Mouse (Mus musculus) B cell, adult (primary cell): Measurements from ENCODE around the gene Ddx25. TPM values are rescaled to one million over a fixed set of nuclear protein-coding genes. Genes with fewer than 3 reads are reported as not detected.

Experiments
- total RNA-seq: library from RNA; stranded (reverse); gene quantifications from 4 replicates; pipeline ENCODE4 v1.2.4, GENCODE M21; 2023; ENCODE audit not compliant: inconsistent age

Ddx25 gene
- 1.7 to 2.2 TPM (median 2.1 TPM) in 4 replicates for total RNA-seq

DNA sequence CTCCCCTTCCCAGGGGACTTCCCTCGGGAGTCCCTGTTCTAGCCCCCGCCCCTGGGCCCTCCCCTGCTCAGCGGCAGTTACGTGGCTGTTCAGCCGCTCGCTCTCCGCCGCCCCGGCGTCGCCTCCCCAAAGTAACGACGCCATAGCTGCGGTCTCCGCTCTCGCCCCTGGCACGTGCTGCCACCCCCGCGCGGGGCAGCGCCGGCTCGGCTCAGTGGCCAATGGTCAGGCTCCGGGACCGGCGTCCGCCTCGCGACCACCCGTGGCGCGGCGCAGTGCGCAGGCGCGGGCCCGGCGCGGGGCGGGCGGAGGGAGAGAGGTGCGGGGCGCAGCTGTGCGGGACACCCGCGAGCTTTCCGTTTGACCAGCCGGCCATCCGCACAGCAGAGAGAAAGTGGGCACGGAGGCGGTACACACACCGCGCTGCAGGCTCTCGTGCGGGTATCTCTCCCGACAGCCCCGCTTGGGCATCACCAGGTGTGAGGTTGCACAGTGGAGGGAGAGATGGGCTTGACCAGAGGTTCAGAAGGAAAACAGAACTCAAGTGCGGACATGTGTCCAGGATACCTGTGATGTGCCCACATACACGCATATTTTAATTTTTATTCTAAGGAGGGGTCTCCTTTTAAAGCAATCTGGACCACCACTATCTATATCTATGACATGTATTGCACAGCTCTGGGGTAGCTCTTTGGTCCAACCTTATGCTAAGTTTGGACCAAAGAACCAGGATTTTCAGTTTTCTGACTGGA lies at the start of gene Ddx25, which contains the start of gene Pus3:
Gene Ddx25 (minus strand): TSS at position 272 of the 752 bp plus-strand sequence.
Gene Pus3 (plus strand): TSS at position 339 of the 752 bp plus-strand sequence.

DNA sequence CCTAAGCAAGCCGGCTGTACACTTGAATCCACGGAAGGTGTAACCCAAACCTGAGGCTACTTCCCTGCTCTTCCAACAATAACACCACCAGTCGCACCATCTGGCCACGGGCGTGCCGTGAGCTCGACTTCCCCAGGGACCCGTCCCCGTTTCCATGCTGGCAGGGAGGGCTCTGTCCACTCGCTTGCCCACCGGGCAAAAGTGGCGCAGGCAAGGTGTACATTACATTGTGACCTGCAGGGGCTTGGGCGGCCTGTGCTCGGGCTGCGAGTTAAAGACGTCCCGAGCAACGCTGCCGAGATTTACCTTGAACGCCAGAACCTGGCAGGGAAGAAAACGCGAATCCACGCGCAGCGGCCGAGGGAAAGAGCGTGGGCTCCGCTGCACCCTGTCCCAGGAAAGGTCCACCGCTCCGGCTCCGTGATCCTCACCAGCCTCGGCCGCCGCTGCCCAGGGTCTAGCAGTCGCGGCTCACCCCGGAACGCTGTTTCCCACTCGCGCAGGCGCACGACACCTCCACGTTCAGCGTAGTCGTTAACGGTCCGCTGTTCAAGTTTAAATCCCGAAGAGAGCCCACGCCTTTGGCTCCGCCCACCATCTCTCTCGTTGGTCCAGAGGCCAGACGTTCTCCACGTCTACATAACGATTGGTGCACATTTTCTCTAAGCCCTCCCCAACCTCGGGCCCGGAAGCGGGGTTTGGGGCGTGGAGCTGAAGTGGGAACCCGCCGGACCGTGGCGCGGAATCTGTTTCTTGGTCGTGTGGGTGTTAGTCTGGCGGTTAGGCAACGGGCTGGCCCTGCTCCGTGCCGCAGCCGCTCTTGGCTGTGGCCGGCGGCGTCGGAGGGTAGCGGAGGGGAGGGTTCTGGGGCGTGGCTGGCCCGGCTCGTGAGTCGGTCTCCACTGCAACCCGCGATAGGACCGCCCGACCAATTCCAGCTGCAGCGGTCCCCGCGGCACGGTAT lies 11.5 kb upstream of the Ddx25 start, which contains the start of the genes Pate2 and Hyls1:
Gene Pate2 (plus strand): TSS at position 714 of the 964 bp plus-strand sequence.
Gene Hyls1 (minus strand): TSS at position 828 of the 964 bp plus-strand sequence.

DNA sequence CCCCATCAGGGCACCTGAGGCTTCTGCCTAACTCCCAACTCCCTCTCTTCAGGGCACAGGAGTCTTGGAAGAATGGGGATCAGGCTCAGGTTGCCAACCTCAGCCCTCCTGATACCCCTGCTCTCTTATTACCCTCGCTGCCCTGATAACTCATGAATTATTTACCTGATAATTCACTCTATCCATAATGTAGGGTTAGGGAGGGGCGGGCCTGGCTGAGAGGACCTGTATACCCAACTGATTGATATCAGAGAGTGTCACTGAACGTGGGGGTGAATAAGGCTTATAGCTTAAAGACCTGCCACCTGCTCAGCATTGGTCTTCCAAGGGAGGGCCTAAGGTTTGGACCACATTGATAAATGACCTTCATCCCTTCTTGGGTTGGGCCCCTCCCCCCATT lies 40.2 kb downstream of the Ddx25 start, which contains the start of gene Gm1113:
Gene Gm1113 (minus strand): TSS at position 101 of the 400 bp plus-strand sequence.

Other genes starting within 250 kb of the Ddx25 start
- gene Cdon, start 137.4 kb downstream of the Ddx25 start, total RNA-seq: 6.0 to 9.6 TPM (median 7.2 TPM) in 4 replicates
- not detected in 4 replicates for gene Gm1113, start 40.3 kb downstream of the Ddx25 start, total RNA-seq
- 23.6 to 26.1 TPM (median 25.5 TPM) in 4 replicates for gene Pus3, start 67 bp upstream of the Ddx25 start, total RNA-seq
- gene Pate2, start 11.8 kb upstream of the Ddx25 start, total RNA-seq: not detected in 4 replicates
- 14.7 to 15.8 TPM (median 15.5 TPM) in 4 replicates for gene Hyls1, start 11.9 kb upstream of the Ddx25 start, total RNA-seq
- gene Pate4, start 53.4 kb upstream of the Ddx25 start, total RNA-seq: not detected in 4 replicates
- not detected in 4 replicates for gene Pate3, start 89.7 kb upstream of the Ddx25 start, total RNA-seq
- not detected in 4 replicates for gene Pate1, start 128.9 kb upstream of the Ddx25 start, total RNA-seq
- not detected in 4 replicates for gene Gm17677, start 182.5 kb upstream of the Ddx25 start, total RNA-seq
- gene Gm17727, start 219.6 kb upstream of the Ddx25 start, total RNA-seq: not detected in 4 replicates
- gene Gm27235, start 231.6 kb upstream of the Ddx25 start, total RNA-seq: not detected in 4 replicates
- gene D730048I06Rik, start 231.6 kb upstream of the Ddx25 start, total RNA-seq: not detected in 4 replicates